Mouse (Mus musculus): ENCODE data around the gene Ptpn14.

The Ptpn14 gene

DNA sequence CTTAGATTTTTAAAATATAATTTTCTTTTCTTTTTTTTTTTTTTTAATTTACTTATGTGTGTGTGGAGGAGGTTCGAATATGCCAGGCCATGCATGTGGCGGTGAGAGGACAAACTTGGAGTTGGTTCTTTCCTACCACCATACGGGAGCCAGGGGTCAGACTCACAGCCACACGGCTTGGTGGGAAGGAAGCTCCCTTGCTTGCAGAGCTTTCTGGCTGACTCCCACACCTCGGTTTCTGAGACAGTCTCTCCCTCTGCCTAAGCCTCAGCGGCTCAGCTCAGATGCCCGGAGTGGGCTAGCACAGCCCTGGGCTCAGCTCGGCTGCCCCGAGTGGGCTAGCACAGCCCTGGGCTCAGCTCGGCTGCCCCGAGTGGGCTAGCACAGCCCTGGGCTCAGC, 10.5 kb upstream of the Ptpn14 start:
- no peak for DNase-seq (ENCODE audit: low spot score in 2 of 2)

DNA sequence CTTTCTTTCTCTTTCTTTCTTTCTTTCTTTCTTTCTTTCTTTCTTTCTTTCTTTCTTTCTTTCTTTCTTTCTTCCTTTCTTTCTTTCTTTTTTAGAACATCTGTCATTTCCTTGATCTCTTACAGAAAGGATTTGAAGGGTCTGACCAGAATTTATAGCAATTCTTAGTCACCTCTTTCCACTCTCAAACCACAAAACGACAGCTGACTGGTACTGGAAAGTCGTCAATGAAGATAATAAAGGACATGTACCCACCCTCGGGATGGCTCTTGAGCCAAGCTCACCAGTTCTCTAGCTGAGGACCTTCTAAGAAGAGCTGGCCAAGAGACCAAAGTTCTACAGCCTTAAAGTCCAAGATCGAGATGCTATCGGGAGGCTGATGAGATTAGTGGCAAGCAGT, 9.5 kb upstream of the Ptpn14 start:
- DNase-seq (ENCODE audit: low spot score in 2 of 2), result no peak

DNA sequence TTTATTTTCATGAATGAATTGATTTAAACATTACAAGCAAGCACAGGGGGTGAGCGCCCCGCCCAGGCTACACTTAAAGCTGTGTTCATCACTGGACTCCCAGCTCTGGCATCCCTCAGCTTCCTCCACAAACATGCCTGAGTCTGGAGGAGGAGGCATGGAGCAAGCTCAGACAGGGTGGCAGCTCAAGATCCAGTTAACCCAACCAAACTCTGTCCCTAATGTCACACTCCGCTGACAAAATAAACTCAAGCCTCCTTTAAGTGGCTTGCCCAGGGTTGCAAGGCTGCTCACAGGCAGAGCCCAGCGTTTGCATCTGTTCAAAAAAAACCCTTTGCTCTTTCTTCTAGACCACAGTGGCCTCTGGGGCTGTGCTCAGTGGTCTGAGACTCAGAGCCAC, 1.9 kb upstream of the Ptpn14 start:
- no peak for DNase-seq (ENCODE audit: low spot score in 2 of 2)

DNA sequence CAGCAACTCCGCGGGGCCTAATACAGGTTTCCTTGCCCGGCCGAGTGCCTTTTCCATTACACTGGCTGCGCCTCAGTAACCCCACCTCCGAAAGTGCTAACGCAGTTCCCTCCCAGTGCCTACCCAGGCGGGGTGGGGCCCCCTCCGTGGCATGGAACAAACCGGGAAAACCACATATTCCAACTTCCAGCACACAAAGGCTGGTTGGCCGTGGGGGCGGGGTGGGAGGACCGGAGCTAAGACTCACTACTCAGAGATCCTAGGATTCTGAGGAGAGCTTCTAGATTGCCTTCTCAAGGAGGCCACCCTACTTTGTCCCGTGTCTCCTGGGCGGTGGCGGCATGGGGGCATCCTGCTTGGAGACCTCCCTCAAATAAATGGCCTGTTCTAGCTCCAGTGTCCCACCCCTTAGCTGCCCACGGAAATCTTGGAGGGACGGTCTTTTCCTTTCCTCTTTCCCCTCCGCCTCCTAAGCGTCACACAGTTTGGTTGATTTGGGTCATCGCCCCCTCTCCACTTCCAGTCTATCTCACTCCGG, 653 bp upstream of the Ptpn14 start:
- peak in 1 of 2 experiments; percentile 8 for DNase-seq (ENCODE audit: low spot score in 2 of 2)

DNA sequence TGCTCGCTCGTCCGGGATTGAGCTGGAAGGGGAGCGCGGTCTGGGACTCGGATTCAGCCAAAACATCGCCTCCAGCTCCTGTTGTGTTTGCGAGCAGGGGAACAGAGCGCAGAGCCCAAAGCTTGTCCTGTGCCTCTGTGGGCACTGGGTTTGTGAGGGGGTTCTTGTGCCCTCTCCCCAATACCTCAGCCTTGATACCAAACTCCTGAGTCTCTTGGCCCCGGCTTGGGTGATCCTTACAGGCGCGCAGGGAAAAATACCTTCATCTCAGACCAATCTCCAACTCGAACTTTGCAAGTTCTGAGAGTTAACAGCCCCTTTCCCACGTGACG, 682 bp downstream of the Ptpn14 start:
- no peak for DNase-seq (ENCODE audit: low spot score in 2 of 2)

DNA sequence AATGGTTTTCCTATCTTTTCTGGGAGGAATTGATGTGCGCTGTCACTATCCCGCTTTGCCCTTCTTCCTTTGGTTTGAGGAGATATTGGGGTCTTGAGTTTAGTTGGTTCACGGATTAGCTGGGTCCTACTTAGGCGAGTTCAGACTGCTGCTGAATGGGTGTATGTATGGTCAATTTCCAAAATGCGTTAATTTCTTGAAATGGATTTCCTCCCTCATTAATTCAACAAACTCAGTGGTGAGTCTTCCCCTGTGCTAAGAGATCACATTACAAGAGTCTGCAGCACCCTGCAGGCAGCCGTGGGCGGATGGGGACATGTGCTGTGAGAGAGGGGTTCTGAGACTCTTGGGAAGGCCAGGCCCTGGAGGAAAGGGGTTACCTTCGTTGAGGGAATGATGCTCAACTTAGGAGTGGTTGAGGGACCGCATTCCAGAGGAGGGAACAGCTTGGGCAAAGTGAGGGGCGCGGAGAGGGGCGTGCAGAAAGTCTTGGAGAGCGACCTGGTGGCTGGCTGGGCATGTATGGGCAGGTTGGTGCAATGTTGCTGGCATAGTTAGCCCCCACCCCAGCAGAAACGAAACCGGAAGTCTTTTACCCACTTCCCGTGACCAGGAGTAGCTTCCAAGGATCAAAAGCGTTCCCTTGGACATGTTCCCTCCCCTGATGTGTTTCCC, 1.2 kb downstream of the Ptpn14 start:
- DNase-seq (ENCODE audit: low spot score in 2 of 2), result no peak

DNA sequence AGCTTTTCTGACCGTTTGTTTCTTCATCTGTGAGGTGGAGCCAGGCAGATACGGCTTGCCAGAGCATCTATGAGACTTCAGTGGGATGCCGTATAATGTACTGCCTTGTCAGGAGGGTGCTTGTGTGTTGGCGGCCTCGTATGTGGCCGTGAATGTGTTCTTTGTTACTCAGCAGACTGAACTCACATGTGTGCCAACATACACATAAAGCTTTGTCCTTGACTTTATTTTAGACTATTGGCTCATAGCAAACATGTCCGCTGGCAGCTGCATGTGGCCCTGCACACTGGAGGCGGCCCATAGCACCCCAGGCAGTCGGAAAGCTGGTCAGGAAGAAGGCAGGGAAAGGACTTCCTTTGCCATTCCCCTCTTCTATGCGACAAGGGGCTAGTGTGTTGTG, 3.6 kb downstream of the Ptpn14 start:
- DNase-seq (ENCODE audit: low spot score in 2 of 2), result no peak

DNA sequence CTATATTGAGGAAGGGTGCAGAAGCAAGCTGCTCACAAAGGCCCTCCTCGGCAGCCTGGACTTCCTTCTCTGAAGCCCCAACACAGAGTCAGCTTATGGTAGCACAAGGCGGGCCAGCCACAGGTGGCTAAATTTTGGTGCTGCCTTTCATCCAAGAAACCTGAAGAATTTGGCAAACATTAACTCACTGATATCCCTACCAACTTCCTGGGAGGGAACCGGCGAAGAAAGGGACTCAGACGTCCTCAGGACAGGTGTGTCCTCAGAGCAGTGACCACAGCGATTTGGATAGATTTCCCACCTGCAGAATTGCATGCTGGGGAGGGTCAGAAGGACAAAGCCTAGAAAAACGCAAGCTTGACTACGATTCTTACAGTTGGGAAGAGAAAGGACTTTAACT, 4.1 kb downstream of the Ptpn14 start:
- DNase-seq (ENCODE audit: low spot score in 2 of 2), result no peak

DNA sequence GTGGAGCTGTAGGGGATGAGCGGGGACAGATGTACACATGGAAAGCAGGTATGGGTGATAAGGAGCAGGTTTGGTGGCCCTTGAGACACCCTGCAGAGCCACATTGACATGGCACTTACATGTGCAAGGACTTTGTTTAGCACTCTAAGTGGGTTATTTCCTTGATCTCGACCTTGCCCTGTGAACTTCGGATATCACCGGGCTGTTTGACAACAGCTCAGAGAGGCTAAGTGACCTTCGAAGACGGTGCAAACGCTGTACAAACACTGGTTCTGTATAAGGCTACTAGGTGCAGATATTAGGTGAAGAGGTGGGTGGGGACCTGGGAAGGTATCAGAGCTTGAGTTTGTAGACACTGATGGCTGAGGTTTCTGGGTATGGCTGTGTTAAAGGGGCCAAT, 12.0 kb downstream of the Ptpn14 start:
- DNase-seq (ENCODE audit: low spot score in 2 of 2), result no peak

DNA sequence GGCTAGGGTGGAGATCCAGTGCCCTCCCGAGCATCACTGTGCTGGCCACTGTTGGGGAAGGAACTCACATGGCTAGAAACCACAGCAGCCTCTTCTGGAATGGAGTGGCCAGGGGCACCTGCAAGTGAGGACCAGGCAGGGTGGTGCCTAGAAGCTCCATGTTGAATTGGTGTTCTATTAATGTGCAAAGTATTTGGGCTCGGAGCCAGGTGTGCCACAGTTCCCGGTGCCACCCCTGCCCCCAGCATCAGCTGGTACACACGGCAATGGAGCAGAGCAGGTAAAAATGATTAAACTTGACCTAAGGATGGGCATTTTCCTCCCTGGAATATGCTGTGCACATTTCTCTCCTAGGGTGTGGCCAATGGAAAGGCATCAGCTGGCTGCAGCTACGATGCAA, 14.0 kb downstream of the Ptpn14 start:
- no peak for DNase-seq (ENCODE audit: low spot score in 2 of 2)

DNA sequence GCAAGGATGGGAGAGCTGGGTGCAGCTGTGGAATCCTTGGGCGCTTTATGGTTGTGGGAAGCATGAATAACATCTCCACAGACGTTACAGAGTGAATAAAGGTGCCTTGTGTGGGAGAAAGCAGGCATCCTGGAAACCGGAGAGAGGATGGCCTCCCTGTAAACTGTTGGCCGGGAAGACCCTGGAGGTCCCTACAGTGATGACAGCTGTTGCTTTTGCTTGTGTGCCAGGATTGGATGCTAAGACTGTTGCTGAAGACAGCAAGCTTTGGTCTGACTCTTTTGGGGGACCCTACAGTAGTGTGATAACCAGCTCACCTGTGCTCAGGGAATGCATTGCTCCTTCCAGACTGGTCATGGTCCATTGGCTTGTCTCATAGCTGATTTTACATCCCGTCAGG, 15.1 kb downstream of the Ptpn14 start:
- no peak for DNase-seq (ENCODE audit: low spot score in 2 of 2)

DNA sequence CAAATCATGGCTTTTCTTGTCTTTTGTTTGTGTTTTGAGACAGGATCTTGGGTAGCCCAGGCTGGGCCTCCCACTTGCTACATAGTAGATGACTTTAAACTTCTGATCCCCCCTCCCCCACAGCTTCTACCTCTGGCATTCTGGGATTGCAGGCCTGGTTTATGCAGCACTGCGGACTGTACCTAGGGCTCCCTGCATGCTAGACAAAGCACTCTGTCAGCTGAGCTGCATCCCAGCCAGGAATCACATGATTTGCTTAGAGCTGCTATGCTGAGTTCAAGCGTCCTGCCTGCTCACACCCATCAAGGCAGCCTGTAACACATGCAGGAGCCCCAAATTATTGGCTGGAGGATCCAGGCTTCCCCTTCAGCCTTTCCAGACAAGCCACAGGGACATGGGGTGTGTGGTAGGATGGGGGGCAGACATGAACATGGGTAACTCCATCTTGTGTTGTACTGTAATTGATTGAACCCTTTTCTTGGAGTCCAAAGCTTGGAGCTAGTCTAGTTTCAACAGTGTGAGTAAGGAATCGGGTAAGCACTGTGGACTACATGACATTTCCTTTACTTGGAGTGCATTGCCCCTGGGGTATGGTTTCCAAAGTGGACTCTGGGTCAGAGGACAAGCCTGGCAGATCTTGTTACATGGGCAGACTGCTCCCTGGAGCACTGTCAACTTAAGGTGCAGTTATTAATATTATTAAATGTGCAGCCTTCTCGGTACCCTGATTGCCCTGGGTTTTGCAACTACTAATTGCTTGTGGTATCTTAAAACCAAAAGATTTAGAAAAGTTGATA, 17.0 kb downstream of the Ptpn14 start:
- no peak for DNase-seq (ENCODE audit: low spot score in 2 of 2)

DNA sequence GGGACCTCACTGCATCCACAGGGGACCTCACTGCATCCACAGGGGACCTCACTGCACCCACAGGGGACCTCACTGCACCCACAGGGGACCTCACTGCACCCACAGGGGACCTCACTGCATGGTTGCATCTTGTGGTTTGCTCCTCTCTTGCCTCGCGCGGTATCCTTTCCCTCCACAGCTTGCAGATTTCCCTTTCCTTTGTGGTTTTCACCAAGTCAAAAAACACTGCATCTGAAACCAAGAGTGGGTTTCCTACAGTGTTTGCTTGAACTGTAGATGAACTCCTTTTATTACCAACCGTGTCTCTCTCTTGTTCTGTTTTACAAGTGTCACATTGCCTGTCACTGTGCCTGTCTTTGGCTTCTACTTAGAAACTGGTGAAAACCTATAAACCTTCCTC, 18.5 kb downstream of the Ptpn14 start:
- no peak for DNase-seq (ENCODE audit: low spot score in 2 of 2)

DNA sequence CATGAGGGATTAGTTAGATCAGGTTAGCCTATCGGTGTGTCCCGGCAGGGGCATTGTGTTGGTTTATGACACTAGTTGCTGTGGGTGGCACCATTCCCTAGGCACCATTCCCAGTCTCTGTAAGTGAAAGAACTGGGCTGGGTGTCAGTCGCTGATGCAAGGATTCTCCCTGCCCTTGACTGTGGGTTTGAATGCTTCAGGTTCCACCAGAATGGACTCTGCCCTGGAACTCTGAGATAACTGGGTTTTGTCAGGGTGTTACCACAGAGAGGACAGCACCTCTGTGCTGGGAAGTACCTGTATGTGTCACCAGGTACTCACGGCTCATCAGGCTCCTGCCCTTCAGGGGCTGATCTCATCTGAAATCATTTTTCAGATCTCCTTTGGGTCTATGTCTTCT, 21.7 kb downstream of the Ptpn14 start:
- no peak for DNase-seq (ENCODE audit: low spot score in 2 of 2)

DNA sequence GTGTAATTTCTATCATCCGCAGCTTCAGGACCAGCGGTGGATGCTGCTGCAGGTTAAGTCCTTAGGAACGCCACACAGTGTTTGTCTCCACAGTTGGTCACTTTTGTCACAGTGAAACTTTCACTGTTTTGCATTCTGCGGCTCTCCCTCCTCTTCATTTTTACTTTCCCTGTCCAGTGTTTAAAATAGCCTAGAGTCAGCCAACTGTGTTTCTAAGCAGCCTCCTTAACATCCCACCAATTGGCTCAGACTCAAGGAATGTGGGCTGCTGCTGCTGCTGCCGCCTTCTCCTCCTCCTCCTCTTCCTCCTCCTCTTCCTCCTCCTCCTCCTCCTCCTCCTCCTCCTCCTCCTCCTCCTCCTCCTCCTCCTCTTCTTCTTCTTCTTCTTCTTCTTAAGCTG, 22.2 kb downstream of the Ptpn14 start:
- no peak for DNase-seq (ENCODE audit: low spot score in 2 of 2)

DNA sequence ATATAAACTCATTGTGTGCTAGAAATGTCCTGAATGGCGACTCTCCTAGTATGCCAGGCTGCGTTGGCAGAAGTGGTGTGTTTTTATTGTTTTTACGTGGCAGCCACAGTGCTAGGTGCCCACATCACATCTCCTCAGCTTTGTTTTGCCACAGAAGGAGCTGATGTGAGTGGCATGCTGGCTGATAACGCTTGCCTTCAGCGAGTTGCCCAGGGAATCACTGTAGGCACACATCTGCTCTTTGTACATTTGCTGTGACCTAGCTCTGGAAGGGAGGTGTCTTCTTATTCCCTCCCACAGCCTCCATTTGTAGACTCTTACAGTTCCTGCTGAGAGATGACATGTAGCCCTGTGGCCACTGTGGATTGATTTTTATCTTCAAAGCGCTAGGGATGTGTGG, 24.2 kb downstream of the Ptpn14 start:
- DNase-seq (ENCODE audit: low spot score in 2 of 2), result no peak

DNA sequence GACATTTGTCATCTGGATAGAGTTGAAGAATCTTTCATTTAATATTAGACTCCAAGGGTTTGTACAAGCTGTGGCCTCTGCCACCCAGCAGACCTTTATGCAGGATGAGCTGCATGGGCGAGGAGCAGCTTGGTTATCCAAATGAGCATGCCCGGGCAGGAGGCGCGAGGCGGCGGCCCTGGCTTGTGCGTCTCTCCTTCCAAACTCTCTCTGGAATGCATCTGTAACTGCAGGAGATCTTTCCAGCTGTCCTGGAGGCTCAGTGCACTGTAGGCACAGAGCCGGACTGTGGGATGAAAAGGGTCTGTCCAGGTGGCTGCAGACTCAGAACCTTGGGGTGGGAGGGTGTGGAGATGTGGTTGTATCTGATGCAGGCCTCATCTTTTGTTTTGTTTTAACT, 27.0 kb downstream of the Ptpn14 start:
- DNase-seq (ENCODE audit: low spot score in 2 of 2), result no peak

DNA sequence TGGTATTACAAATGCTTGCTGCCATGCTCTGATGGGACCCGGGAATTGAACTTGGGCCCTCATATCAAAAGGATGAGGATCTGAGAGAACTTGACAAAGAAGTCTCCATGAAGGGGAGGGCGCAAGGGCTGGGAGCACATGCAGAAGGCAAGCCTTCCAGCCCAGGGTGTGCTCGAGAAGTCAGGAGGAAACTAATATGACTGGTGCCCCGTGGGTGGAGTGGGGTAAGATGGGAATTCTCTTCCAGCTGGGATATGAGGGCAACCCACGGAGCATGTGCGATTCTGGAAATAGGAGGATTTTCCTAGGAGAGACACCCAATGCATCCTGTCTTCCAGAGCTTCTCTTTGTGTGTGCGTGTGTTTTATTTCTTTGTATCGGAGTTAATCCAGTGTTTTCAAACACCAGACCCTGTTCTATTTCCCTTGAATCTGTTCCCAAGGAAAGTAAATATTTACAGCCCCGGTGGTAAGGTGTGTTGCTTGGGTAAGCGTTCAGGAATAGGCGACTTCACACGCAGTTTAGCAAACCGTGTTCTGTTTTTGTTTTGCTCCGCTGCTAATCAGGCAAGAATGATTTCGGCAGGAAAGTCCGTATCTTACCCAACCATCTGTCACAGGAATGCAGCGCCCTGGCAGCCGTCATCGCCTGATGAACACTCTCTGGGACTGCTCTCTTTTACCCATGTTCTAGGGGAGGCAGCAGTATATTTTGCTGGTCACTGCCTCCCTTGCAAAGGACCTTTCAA, 28.4 kb downstream of the Ptpn14 start:
- peak in 1 of 2 experiments; percentile 21 for DNase-seq (ENCODE audit: low spot score in 2 of 2)

DNA sequence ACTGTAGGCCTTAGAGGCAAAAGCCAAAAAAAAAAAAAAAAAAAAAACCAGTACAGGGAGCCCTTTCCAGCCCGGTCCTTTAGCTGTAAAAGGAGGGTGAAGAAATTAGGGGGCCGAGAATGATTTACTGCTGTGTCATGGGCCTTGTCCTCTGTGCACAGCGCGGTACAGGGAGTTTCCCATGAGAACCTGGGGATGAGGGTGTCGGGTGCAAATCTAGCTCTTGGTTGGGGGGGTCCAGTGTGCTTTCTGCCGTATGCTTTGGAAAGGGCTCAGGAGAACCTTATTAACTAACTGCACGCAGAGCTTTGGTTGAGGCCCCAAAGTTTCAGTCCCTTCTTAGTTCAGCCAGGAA, 29.0 kb downstream of the Ptpn14 start:
- no peak for DNase-seq (ENCODE audit: low spot score in 2 of 2)

DNA sequence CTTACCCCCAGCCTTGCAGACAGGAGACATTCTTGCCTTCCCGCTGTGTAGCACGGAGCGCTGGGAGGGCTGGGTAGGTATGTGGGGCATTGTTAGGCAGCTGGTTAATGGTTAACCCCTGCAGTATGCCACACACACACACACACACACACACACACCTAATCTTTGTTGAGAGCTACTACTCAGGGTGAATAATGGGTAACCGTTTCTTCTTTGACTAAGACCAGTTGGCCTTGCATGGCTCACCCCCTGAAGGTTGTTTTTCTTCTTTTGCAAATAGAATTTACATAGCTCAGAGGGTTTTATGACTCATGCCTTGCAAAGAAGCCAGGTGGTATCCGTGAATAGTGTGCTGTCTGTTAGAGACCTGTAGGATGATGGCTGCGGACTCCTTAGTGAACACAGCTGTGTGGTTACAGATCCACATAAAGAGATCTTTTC, 33.5 kb downstream of the Ptpn14 start:
- no peak for DNase-seq (ENCODE audit: low spot score in 2 of 2)

DNA sequence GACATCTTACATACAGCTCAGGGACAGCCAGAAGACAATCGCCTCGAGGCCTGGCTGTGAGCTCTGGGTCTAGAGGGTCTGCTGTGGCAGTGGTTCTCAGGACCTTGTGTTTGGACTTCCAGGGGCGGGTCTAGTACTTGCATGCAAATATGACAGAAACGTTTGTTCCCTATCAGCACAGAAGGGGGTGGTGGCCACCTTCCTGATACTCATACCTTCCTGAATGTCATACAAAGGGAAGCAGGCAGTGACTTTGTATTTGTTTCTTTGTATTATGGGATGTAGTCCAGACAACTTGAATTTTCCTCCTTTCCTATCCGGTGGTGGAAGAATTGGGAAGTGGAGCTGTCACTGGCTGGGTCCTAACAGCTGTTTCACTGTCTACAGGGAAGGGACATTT, 36.2 kb downstream of the Ptpn14 start:
- DNase-seq (ENCODE audit: low spot score in 2 of 2), result no peak

DNA sequence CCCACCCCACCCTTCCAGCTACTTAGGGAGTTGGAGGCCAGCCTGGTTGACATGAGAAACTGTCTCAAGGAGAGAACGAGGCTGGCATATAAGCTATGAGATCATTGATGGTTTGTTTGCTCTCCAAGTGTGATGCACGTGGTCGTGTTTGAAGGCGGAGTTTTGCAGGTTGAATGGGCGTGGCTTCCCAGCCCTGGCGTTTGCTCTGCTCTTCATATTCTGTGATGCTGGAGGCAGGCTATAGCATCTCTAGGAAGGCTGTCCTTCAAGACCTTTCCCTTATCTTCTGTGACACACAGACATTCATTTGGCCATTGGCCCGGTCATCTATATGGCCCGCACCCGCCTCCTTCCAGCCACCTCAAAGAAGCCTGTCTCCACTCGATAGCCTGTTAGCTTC, 39.1 kb downstream of the Ptpn14 start:
- no peak for DNase-seq (ENCODE audit: low spot score in 2 of 2)

DNA sequence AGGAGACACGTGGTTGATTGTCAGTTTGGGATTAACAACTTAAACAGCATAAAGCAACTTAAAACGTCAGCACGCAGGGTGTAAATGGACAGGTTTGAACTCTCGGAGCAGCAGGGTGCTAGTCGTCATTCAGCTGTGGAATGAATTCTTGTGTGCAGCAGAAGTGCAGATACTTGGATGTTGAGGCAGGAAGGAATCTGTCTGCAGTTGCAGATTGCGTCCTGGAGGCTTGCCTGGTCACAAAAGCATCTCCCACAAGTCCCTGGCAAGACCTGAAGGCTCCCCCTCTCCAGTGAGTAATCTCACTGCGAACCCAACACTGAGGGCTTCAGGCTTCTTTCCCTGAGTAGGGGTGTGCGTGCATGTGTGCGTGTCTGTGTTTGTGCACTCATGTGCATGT, 39.8 kb downstream of the Ptpn14 start:
- DNase-seq (ENCODE audit: low spot score in 2 of 2), result no peak

All from cerebellum, postnatal 4 days (tissue).